Mouse (Mus musculus): Measurements from ENCODE around the gene Thnsl1.
"Not testable (repeated sequence)": the region's sequence is repeated elsewhere in the genome, so short reads cannot be mapped to it uniquely, and the experiment has no call there.

Gene Thnsl1

GRCm38 (mm10) chr2:21235844-21236386, 30.4 kb downstream of the Thnsl1 start:
- no peak for DNase-seq (ENCODE audit: low spot score in 2 of 2)

DNA sequence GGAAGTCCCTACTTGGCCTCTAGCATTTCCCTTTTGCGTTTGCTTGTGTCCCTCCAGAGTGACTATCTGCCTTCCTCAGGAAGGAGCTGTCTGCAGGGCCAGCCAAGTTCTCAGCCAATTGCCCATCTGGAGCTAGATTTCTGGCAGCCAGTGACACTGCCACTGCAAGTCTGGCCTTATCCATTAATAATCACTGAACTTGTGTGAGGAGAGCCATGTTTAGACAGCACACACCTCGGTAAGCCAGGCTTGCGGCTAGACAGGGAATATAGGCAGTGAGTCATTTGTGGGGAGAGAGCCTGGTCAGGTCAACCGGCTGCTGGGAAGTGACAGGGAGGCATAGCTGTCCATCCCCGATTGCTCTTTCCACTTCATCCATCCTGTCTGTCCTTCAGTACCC, 31.3 kb downstream of the Thnsl1 start:
- DNase-seq (ENCODE audit: low spot score in 2 of 2), result no peak

GRCm38 (mm10) chr2:21244104-21244503, 38.6 kb downstream of the Thnsl1 start:
- not testable (repeated sequence) for DNase-seq (ENCODE audit: low spot score in 2 of 2)

- no peak for DNase-seq (ENCODE audit: low spot score in 2 of 2)
Observed at GRCm38 (mm10) chr2:21244986-21245385, 39.5 kb downstream of the Thnsl1 start.

GRCm38 (mm10) chr2:21245477-21246102, 40.1 kb downstream of the Thnsl1 start:
- DNase-seq (ENCODE audit: low spot score in 2 of 2), result no peak

DNA sequence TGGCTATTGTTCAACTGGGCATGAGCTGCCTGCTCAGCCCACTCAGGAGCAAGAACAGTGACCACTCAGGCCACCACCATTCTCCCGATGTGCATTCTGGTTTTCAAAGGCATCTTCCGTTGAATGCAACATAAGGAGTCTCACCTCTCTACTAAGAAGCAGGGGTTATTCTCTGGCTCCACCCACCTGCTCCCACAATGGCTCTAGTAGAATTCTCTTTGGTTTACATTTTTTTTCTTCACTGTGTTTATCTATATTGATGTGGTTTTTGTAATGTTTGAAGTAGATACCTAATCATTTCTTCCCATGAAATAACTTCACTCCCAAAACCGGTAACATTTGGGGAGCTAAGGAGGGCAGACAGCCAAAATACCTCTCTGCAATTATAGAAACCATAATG, 48.1 kb downstream of the Thnsl1 start:
- DNase-seq (ENCODE audit: low spot score in 2 of 2), result no peak

- DNase-seq (ENCODE audit: low spot score in 2 of 2), result no peak
Observed at GRCm38 (mm10) chr2:21254308-21254707, 48.8 kb downstream of the Thnsl1 start.

GRCm38 (mm10) chr2:21258281-21258680, 52.8 kb downstream of the Thnsl1 start:
- DNase-seq (ENCODE audit: low spot score in 2 of 2), result no peak

DNA sequence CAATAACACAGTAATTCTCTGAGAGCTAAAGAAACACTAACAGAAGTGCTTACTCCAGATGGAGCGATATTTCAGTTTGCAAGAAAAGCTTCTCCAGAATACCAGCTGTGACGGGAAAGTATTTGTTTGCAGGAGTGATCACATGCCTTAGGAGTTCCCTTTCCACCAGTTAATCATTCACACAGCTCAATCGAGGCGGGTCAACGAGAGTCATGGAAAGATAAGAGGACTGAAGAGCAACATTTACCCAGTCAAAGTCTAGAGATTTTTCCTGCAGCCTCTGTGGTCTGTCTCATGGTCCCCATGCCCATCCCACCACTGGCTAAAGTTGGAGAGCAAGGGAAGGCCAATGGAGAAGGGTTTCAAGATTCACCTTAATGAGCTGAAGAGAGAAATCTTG, 53.6 kb downstream of the Thnsl1 start:
- DNase-seq (ENCODE audit: low spot score in 2 of 2), result no peak

- no peak for DNase-seq (ENCODE audit: low spot score in 2 of 2)
Observed at GRCm38 (mm10) chr2:21260060-21260459, 54.5 kb downstream of the Thnsl1 start.

DNA sequence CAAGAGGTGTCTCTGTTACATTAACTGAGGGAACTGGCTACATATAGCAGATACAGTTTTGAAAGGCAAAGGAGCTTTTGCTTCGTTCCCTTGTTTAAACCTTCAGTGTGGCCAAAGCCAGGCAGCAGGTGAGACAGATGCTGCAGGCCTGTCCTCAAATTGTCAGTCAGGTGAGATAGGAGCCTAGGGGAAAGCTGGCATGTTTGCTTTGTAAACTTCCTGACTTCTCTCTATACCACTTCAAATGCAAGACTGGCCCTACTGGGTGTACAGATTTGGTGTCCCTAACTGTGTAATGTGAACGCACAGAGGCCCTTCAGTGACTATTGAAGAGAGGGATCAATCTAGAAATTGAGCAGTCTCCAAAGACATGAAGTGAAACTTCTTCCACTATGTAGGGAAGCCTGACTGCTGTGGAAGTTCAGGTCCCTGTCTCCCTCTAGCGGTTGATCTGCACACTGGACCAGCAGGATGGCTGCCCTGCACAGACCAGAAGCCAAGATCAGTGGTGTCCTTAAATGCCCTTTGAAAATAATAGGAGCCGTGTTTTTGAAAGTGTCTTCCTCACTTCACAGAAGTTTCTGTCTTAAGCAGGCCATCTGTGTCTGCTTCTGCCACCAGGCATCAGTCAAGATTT, 56.0 kb downstream of the Thnsl1 start:
- DNase-seq (ENCODE audit: low spot score in 2 of 2), result peak in 1 of 2 experiments; percentile 31

DNA sequence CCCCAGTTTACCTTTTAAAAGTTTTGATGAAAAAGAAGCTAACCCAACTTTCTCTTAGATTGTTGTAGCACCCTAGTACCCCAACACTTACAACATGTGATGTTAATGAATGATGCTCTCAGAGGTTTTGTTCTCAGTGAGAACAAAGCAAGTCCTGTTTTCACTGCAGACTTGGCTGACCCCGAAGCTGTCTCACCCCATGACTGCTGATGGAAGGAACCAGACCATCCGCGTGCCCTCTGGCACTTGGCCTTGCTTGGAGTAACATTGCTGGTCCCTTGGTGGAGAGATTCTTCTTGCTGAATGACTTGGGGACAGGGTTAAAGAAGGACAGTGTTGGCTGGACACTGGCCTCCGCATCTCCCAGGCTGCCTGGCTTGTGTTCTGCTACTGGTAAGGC, 58.5 kb downstream of the Thnsl1 start:
- no peak for DNase-seq (ENCODE audit: low spot score in 2 of 2)

Measured in urinary bladder, postnatal 4 days (tissue).